In genomic region chr3:146150058-146150400, GRCm38 (mm10) we compare ENCODE assay signal across 8 mouse cellular contexts. TPM values are rescaled to one million over a fixed set of nuclear protein-coding genes. Genes with fewer than 3 reads are reported as not detected.
DNase-seq lines count a peak whose midpoint lies in the region; ATAC-seq and TF ChIP-seq lines count a peak whose summit lies in the region.

No protein-coding gene starts in this region.

- peak; percentile 41 for DNase-seq in ovary, postnatal 36 days (ENCODE audit: low spot score)
- DNase-seq in ovary, adult 18-20 months (ENCODE audit: low spot score) = no peak
- peak; percentile 54 for DNase-seq in hindbrain, embryonic 11.5 days (ENCODE audit: low spot score)
- DNase-seq in liver = peak; percentile 47
- peak; percentile 43 for DNase-seq in midbrain, embryonic 14.5 days
- DNase-seq in stomach, postnatal 0 days (ENCODE audit: low spot score) = peak; percentile 76
- no peak for DNase-seq in layer of hippocampus, postnatal 25 days (ENCODE audit: extremely low spot score in 1 of 2, low spot score in 1 of 2)

- no peak for TF ChIP-seq EP300 in stomach, postnatal 0 days (optimal IDR thresholded peaks at IDR 0.05)

- no peaks in the 10 kb centered on the region for H3K36me3 ChIP-seq in forebrain, embryonic 15.5 days
- H3K36me3 ChIP-seq in hindbrain, embryonic 11.5 days (ENCODE audit: control insufficient read depth, insufficient read depth, low read length) = no peaks in the 10 kb centered on the region
- no peaks in the 10 kb centered on the region for H3K36me3 ChIP-seq in midbrain, embryonic 14.5 days (ENCODE audit: control insufficient read depth, insufficient read depth, low read length)
- H3K36me3 ChIP-seq in stomach, postnatal 0 days (ENCODE audit: control insufficient read depth, insufficient read depth, low read length) = no peaks in the 10 kb centered on the region

- H3K4me1 ChIP-seq in forebrain, embryonic 15.5 days = peaks cover 11% of the 10 kb centered on the region
- H3K4me1 ChIP-seq in hindbrain, embryonic 11.5 days (replicated peaks; ENCODE audit: control insufficient read depth, insufficient read depth, low read length) = no peaks in the 10 kb centered on the region
- peaks cover 8% of the 10 kb centered on the region; the same call in 1 of the 2 replicates for H3K4me1 ChIP-seq in midbrain, embryonic 14.5 days (ENCODE audit: control insufficient read depth, insufficient read depth, low read length)
- no peaks in the 10 kb centered on the region; the same call in 1 of the 2 replicates for H3K4me1 ChIP-seq in stomach, postnatal 0 days (replicated peaks; ENCODE audit: control insufficient read depth, insufficient read depth)

- WGBS in forebrain, embryonic 15.5 days = 0% methylated on average over 26 of the region's 26 CpGs
- WGBS in hindbrain, embryonic 11.5 days = 2% methylated on average over 26 of the region's 26 CpGs
- WGBS in midbrain, embryonic 14.5 days = under 1% methylated on average over 26 of the region's 26 CpGs
- WGBS in stomach, postnatal 0 days = under 1% methylated on average over 22 of the region's 26 CpGs

- peak overlapping the region; percentile 68 for H3K4me2 ChIP-seq in forebrain, embryonic 15.5 days (replicated peaks)
- H3K4me2 ChIP-seq in hindbrain, embryonic 11.5 days (replicated peaks; ENCODE audit: low read depth, low read length) = peak overlapping the region; percentile 79
- H3K4me2 ChIP-seq in midbrain, embryonic 14.5 days (ENCODE audit: low read length) = peak overlapping the region; percentile 82
- peak overlapping the region; percentile 89 for H3K4me2 ChIP-seq in stomach, postnatal 0 days (replicated peaks; ENCODE audit: low read depth)

- peak overlapping the region; percentile 17; the same call in 1 of the 2 replicates for H3K9ac ChIP-seq in forebrain, embryonic 15.5 days (replicated peaks)
- peak overlapping the region; percentile 9; the same call in 1 of the 2 replicates for H3K9ac ChIP-seq in hindbrain, embryonic 11.5 days (ENCODE audit: low read depth, low read length)
- H3K9ac ChIP-seq in midbrain, embryonic 14.5 days (replicated peaks; ENCODE audit: low read length) = peak overlapping the region; percentile 34; the same call in 1 of the 2 replicates
- H3K9ac ChIP-seq in stomach, postnatal 0 days (ENCODE audit: low read length) = peak overlapping the region; percentile 45

- no peak for TF ChIP-seq CTCF in stomach, postnatal 0 days (IDR thresholded peaks at IDR 0.05; ENCODE audit: low read depth)

- peak overlapping the region; percentile 36 for H3K4me3 ChIP-seq in forebrain, embryonic 15.5 days
- H3K4me3 ChIP-seq in hindbrain, embryonic 11.5 days (ENCODE audit: low read depth, low read length) = peak overlapping the region; percentile 27
- H3K4me3 ChIP-seq in midbrain, embryonic 14.5 days (replicated peaks; ENCODE audit: low read depth, low read length) = peak overlapping the region; percentile 34
- H3K4me3 ChIP-seq in stomach, postnatal 0 days (ENCODE audit: low read depth, low read length) = peak overlapping the region; percentile 44

- no peak overlapping the region for H3K27ac ChIP-seq in forebrain, embryonic 15.5 days (replicated peaks)
- no peak overlapping the region for H3K27ac ChIP-seq in hindbrain, embryonic 11.5 days (ENCODE audit: low read depth, low read length)
- no peak overlapping the region for H3K27ac ChIP-seq in midbrain, embryonic 14.5 days (replicated peaks; ENCODE audit: low read depth, low read length)
- H3K27ac ChIP-seq in stomach, postnatal 0 days (replicated peaks) = no peak overlapping the region

- peaks cover 11% of the 10 kb centered on the region; the same call in 1 of the 2 replicates for H3K27me3 ChIP-seq in forebrain, embryonic 15.5 days
- peaks cover 15% of the 10 kb centered on the region for H3K27me3 ChIP-seq in hindbrain, embryonic 11.5 days (ENCODE audit: control insufficient read depth, insufficient read depth, low read length)
- peaks cover 26% of the 10 kb centered on the region for H3K27me3 ChIP-seq in midbrain, embryonic 14.5 days (ENCODE audit: control insufficient read depth, insufficient read depth, low read length)
- no peaks in the 10 kb centered on the region for H3K27me3 ChIP-seq in stomach, postnatal 0 days (ENCODE audit: control insufficient read depth, insufficient read depth, low read length)

- no peaks in the 10 kb centered on the region for H3K9me3 ChIP-seq in forebrain, embryonic 15.5 days
- no peaks in the 10 kb centered on the region for H3K9me3 ChIP-seq in hindbrain, embryonic 11.5 days (ENCODE audit: control insufficient read depth, low read length)
- no peaks in the 10 kb centered on the region for H3K9me3 ChIP-seq in midbrain, embryonic 14.5 days (ENCODE audit: control insufficient read depth, low read length)
- no peaks in the 10 kb centered on the region for H3K9me3 ChIP-seq in stomach, postnatal 0 days (ENCODE audit: control insufficient read depth, low read length)

- 0 out of 2 replicates have a peak, but pooled peaks have one; percentile 13 for ATAC-seq in forebrain, embryonic 15.5 days (replicated peaks)
- peak; percentile 43; the same call in 1 of the 2 replicates for ATAC-seq in hindbrain, embryonic 11.5 days (ENCODE audit: low FRiP score)
- 0 out of 2 replicates have a peak, but pooled peaks have one; percentile 6 for ATAC-seq in midbrain, embryonic 14.5 days (ENCODE audit: low FRiP score, low TSS enrichment)
- ATAC-seq in stomach, postnatal 0 days (ENCODE audit: low FRiP score, low TSS enrichment) = peak; percentile 86

RNA-seq across cellular contexts. Expression of gene Mcoln2, which starts 0.4 kb away (rescaled TPM):
- not detected in 2 replicates for polyA plus RNA-seq in forebrain, embryonic 15.5 days (2015; fragmentation: Nextera tagmentation; extraction: Ambion mirVana)
- polyA plus RNA-seq in hindbrain, embryonic 11.5 days (2014; fragmentation: Nextera tagmentation; extraction: Ambion mirVana) = 0.28 and 0.57 TPM in 2 replicates
- 0.30 TPM in 1 of 2 replicates, not detected in the other for polyA plus RNA-seq in midbrain, embryonic 14.5 days (2014; fragmentation: Nextera tagmentation; extraction: Ambion mirVana)
- 1.9 TPM in 2 replicates for polyA plus RNA-seq in stomach, postnatal 0 days (2015; fragmentation: Nextera tagmentation; extraction: Ambion mirVana)
- total RNA-seq in layer of hippocampus, postnatal 25 days (2021) = not detected

RNA-seq across cellular contexts. Expression of gene Mcoln3, which starts 32.8 kb away (rescaled TPM):
- polyA plus RNA-seq in forebrain, embryonic 15.5 days (2015; fragmentation: Nextera tagmentation; extraction: Ambion mirVana) = 0.23 and 0.67 TPM in 2 replicates
- polyA plus RNA-seq in hindbrain, embryonic 11.5 days (2014; fragmentation: Nextera tagmentation; extraction: Ambion mirVana) = 3.8 and 7.5 TPM in 2 replicates
- polyA plus RNA-seq in midbrain, embryonic 14.5 days (2014; fragmentation: Nextera tagmentation; extraction: Ambion mirVana) = 0.20 and 0.61 TPM in 2 replicates
- polyA plus RNA-seq in stomach, postnatal 0 days (2015; fragmentation: Nextera tagmentation; extraction: Ambion mirVana) = not detected in 2 replicates
- total RNA-seq in layer of hippocampus, postnatal 25 days (2021) = not detected

RNA-seq across cellular contexts. Expression of gene Wdr63, which starts 42.1 kb away (rescaled TPM):
- 0.59 and 1.4 TPM in 2 replicates for polyA plus RNA-seq in forebrain, embryonic 15.5 days (2015; fragmentation: Nextera tagmentation; extraction: Ambion mirVana)
- polyA plus RNA-seq in hindbrain, embryonic 11.5 days (2014; fragmentation: Nextera tagmentation; extraction: Ambion mirVana) = 1.0 and 1.8 TPM in 2 replicates
- polyA plus RNA-seq in midbrain, embryonic 14.5 days (2014; fragmentation: Nextera tagmentation; extraction: Ambion mirVana) = 0.51 and 0.83 TPM in 2 replicates
- 0.62 and 0.72 TPM in 2 replicates for polyA plus RNA-seq in stomach, postnatal 0 days (2015; fragmentation: Nextera tagmentation; extraction: Ambion mirVana)
- under 1 TPM; 0.54 TPM for total RNA-seq in layer of hippocampus, postnatal 25 days (2021)

Comparison
In these comparisons a context has a peak if more than half of its experiments do, and no peak if none do; other contexts are left out.
1. DNase-seq: peak in ovary, postnatal 36 days (single experiment), hindbrain, embryonic 11.5 days (single experiment), liver (single experiment), midbrain, embryonic 14.5 days (single experiment) and stomach, postnatal 0 days (single experiment); none in ovary, adult 18-20 months (single experiment) and layer of hippocampus, postnatal 25 days (0 of 2).
2. ATAC-seq: peak in every context shown above with its lines; median percentile 86 in stomach, postnatal 0 days; 43 in hindbrain, embryonic 11.5 days; 13 in forebrain, embryonic 15.5 days; 6 in midbrain, embryonic 14.5 days.
3. Peak in every context shown above with its lines, with median percentiles within 50 percentile points of each other: H3K4me2 ChIP-seq, H3K4me3 ChIP-seq and H3K9ac ChIP-seq.